Mouse (Mus musculus): Measurements from ENCODE around the gene Gm20388. TPM values are rescaled to one million over a fixed set of nuclear protein-coding genes. Genes with fewer than 3 reads are reported as not detected.
A peak's percentile ranks its signal among the peaks of the same experiment; 100 is the strongest.

The Gm20388 gene
- polyA plus RNA-seq, 1 experiment from 2014 or later = 3.6 TPM

DNA sequence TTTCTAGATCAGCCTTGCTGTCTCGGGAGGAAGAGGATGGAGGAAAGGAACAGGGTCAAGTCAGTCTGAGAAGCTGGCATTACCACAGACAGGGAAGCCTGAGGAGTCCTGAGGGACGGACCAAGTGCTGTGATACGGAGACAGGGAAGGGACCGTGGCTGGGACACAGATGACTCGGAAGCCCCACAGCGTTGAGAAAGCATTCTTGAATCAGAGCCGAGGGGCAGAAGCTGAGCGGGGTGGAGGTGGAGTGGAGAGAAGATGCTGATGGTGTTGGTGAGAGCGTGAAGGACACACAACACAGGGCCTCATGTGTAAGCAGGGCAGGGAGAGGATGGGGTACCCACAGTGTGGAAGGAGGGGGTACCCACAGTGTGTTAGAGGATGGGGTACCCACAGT, 2384.7 kb downstream of the Gm20388 start:
- Histone ChIP-seq H3K4me3 (no peak overlapping the region), H3K36me3 (replicated peaks) (no peaks in the 10 kb centered on the region), H3K9me3 (no peaks in the 10 kb centered on the region), H3K4me1 (peaks cover 91% of the 10 kb centered on the region), H3K27ac (replicated peaks) (no peak overlapping the region), H3K27me3 (replicated peaks; ENCODE audit: low read depth, poor library complexity, severe bottlenecking) (peaks cover 19% of the 10 kb centered on the region; the same call in 1 of the 2 replicates)
- 69% methylated on average over 9 of the region's 9 CpGs for WGBS
- DNase-seq (ENCODE audit: low spot score) = no peak

DNA sequence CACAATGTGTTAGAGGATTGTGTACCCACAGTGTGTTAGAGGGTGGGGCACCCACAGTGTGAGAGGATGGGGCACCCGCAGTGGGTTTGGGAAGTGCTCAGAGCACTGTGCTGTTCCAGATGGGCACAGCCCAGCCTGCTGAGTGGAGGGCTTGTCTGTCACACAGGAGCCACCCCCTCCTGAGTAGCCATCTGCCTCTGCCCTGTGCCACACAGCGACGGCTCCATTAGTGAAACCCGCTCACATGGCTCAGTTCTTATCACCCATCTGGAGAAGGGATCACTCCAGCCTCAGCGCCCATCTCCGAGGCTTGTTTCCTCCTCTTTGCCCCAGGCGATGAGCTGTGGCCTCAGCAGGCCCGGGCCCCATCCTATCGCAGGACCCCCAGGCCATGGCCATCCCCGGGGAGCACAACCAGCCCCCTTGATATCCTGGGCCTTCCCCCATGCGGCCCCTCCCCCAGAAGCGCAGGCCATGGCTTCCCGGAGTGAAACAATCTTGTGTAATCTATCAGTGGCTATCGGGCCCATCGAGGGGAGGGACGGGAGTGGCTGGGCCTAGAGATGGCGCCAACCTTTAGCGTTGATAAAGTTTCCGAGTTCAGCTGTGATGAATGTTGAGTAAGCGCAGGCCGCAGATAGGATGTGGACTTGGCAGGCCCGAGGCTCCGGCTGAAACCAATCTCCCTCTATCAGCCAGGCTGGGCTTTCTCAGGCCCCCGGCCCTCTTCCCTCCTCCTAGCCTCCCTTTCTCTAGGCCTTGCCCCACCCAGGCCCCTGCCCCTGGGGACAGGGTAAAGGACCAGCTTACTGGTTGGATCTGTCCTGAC, 2385.7 kb downstream of the Gm20388 start:
- peak; percentile 34 for DNase-seq (ENCODE audit: low spot score)
- H3K27ac ChIP-seq (replicated peaks) = peak overlapping the region; percentile 41
- H3K36me3 ChIP-seq (replicated peaks) = no peaks in the 10 kb centered on the region
- H3K4me1 ChIP-seq = peaks cover 83% of the 10 kb centered on the region
- H3K9me3 ChIP-seq = no peaks in the 10 kb centered on the region
- WGBS = 38% methylated on average over 24 of the region's 24 CpGs
- peak overlapping the region; percentile 25; the same call in 1 of the 2 replicates for H3K4me3 ChIP-seq
- H3K27me3 ChIP-seq (replicated peaks; ENCODE audit: low read depth, poor library complexity, severe bottlenecking) = peaks cover 14% of the 10 kb centered on the region; the same call in 1 of the 2 replicates

DNA sequence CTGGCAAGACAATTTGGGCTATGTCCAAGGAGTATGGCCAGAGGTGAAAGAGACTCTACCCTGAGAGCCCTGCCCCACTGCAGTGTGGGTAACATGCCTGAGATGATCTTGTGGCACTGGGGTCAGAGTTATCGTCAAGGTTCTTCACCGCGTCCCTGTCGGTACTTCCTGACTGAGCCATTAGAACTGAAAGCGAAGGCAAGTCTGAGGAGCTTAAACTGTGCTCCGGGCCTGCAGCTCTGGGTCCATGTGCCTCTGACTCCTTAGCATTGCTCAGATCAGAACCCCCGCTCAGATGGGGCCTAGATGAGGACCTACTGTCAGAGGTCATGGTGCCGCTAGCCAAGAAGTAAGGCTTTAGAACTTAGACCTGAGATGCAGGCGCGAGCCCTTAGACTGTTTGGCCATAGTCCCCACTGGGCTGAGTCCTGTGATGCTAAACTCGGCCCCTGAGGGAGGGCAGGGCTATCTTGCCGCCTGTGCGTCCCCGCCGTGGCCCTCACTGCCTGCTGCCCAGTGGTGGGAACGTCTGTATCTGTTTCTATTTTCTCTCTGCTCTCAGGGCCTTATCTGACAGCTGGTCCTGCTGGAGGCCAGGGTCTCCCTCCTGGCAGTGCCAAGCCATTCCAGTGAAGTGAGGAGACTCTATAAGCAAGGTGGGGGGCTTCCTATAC, 2389.1 kb downstream of the Gm20388 start:
- H3K27ac ChIP-seq (replicated peaks) = no peak overlapping the region
- peaks cover 83% of the 10 kb centered on the region for H3K4me1 ChIP-seq
- no peak for DNase-seq (ENCODE audit: low spot score)
- H3K27me3 ChIP-seq (replicated peaks; ENCODE audit: low read depth, poor library complexity, severe bottlenecking) = peaks cover 14% of the 10 kb centered on the region
- WGBS = 69% methylated on average over 16 of the region's 16 CpGs
- H3K4me3 ChIP-seq = no peak overlapping the region
- H3K36me3 ChIP-seq (replicated peaks) = no peaks in the 10 kb centered on the region
- no peaks in the 10 kb centered on the region for H3K9me3 ChIP-seq

DNA sequence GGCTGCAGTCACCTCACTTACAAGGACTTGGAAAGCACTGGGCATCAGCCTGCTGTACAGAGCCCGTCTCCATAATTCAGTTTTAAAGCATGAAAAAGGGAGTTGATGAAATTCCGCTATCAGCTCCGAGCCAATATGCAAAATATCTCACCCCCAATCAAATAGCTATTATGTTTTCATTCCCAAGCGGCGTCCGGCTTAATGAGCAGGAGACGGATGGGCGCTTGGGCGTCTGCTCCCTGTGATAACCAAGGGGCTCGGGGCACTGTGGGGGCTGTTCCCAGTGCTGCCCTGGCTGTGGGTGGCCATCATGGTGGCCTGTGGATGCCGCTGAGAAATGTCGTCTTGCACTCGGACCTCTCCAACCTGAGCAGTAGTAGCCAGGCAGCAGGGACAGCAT, 2390.4 kb downstream of the Gm20388 start:
- DNase-seq (ENCODE audit: low spot score) = no peak
- Histone ChIP-seq H3K27me3 (replicated peaks; ENCODE audit: low read depth, poor library complexity, severe bottlenecking) (peaks cover 7% of the 10 kb centered on the region), H3K4me1 (peaks cover 75% of the 10 kb centered on the region), H3K36me3 (replicated peaks) (no peaks in the 10 kb centered on the region; the same call in 1 of the 2 replicates), H3K4me3 (no peak overlapping the region), H3K27ac (replicated peaks) (no peak overlapping the region), H3K9me3 (no peaks in the 10 kb centered on the region)
- WGBS = 91% methylated on average over 13 of the region's 13 CpGs

DNA sequence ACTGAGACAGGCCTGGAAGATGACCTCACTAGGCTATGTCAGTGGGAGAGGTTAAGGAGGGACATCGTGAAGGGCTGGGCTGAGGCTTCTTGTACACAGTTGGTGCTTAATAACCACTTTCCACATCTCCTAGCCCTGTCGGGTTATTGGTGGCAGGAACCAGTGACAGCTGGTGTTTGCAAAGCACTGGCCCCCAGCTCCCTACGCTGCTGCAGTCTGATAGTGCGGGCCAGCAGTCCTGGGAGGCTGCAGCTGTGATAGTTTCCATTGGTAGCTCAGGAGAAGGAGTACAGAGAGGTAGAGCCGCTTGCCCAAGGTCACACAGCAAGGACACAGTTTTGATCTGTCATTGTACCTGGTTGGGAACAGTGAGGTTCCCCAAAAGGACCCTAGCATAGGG, 2391.2 kb downstream of the Gm20388 start:
- peaks cover 67% of the 10 kb centered on the region for H3K4me1 ChIP-seq
- H3K27me3 ChIP-seq (replicated peaks; ENCODE audit: low read depth, poor library complexity, severe bottlenecking) = peaks cover 3% of the 10 kb centered on the region; the same call in 1 of the 2 replicates
- 85% methylated on average over 5 of the region's 5 CpGs for WGBS
- no peaks in the 10 kb centered on the region for H3K9me3 ChIP-seq
- no peak for DNase-seq (ENCODE audit: low spot score)
- no peaks in the 10 kb centered on the region; the same call in 1 of the 2 replicates for H3K36me3 ChIP-seq (replicated peaks)
- H3K27ac ChIP-seq (replicated peaks) = 0 out of 2 replicates have a peak overlapping the region, but pooled peaks have one; percentile 10
- H3K4me3 ChIP-seq = no peak overlapping the region

DNA sequence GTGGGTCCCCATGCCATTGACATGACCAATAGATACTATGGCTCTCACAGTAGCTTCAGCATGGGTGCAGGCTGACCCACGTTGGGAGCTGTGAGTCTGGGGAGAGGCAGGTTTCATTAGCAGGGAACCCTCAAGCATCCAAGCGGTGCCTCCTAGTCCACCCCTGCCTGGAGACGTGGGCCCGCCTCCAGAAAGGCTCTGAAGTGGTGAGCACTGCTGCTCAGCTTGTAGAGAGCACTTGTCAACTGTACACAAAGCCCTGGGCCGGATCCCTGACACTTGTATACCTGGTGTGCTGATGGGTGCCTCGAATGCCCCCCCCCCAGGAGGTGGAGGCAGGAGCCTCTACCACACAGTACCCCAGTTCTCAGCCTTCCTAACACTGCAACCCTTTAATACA, 2392.8 kb downstream of the Gm20388 start:
- Histone ChIP-seq H3K9me3 (no peaks in the 10 kb centered on the region), H3K4me3 (no peak overlapping the region), H3K27ac (replicated peaks) (no peak overlapping the region), H3K4me1 (peaks cover 51% of the 10 kb centered on the region), H3K36me3 (replicated peaks) (peaks cover 12% of the 10 kb centered on the region), H3K27me3 (replicated peaks; ENCODE audit: low read depth, poor library complexity, severe bottlenecking) (no peaks in the 10 kb centered on the region; the same call in 1 of the 2 replicates)
- WGBS = 71% methylated on average over 6 of the region's 6 CpGs
- no peak for DNase-seq (ENCODE audit: low spot score)

DNA sequence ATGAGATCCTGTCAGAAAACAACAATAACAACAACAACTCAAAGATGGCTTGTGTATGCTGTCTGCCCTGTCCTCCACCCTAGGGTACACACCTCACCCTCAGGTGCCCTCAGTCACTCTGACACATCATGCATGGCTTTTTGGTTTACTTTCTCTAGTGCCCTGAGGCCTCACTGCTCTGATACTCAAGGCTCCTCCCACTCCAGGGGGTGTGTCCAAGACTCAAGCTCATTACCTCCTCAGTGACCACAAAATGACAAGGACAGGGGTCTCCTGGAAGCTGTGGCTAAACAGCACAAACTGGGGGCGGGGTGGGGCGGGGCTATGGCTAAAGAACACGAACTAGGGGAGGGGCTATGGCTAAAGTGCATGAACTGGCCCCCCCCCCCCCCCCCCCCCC, 2393.4 kb downstream of the Gm20388 start:
- peaks cover 45% of the 10 kb centered on the region for H3K4me1 ChIP-seq
- 18% methylated on average over 3 of the region's 3 CpGs for WGBS
- no peak overlapping the region for H3K4me3 ChIP-seq
- no peaks in the 10 kb centered on the region; the same call in 1 of the 2 replicates for H3K27me3 ChIP-seq (replicated peaks; ENCODE audit: low read depth, poor library complexity, severe bottlenecking)
- H3K9me3 ChIP-seq = no peaks in the 10 kb centered on the region
- DNase-seq (ENCODE audit: low spot score) = no peak
- H3K36me3 ChIP-seq (replicated peaks) = peaks cover 18% of the 10 kb centered on the region
- H3K27ac ChIP-seq (replicated peaks) = no peak overlapping the region

DNA sequence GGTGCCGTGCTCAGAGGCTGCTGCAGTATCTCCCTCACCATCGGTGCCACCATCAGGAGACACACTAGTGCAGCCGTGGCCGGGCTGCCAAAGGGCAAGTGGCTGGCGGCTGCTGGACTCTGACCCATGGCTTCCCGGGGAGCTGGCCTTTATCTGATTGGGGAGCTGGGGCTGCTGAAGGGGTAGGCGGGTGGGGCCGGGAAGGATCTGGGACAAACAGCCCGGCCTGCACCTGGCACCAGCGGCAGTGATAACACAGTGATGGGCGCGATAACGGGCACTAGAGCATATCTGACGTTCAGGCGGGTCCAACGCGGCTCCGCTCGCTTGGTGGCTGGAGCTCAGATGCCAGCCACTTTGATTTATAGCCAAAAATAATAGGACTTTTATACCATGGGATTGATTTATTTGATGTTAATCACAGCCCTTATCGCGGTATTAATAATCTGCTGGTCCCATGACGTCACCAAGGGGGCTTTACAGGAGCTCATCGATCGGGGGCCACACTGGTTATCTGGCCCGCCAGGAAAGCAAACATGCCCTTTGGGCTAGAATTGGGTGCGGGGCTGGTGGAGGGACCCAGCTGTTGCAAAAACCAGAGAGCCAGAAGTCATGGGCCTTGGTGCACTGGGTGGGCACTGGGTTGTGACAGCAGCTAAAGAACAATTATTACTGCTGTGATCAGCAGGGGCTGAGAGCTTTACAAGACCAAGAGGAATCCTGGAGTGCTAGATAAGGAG, 2396.2 kb downstream of the Gm20388 start:
- Histone ChIP-seq H3K4me3 (no peak overlapping the region), H3K4me1 (peaks cover 40% of the 10 kb centered on the region), H3K9me3 (no peaks in the 10 kb centered on the region), H3K27me3 (replicated peaks; ENCODE audit: low read depth, poor library complexity, severe bottlenecking) (no peaks in the 10 kb centered on the region; the same call in 1 of the 2 replicates), H3K27ac (replicated peaks) (no peak overlapping the region), H3K36me3 (replicated peaks) (peaks cover 20% of the 10 kb centered on the region)
- DNase-seq (ENCODE audit: low spot score) = no peak
- WGBS = 86% methylated on average over 26 of the region's 26 CpGs

DNA sequence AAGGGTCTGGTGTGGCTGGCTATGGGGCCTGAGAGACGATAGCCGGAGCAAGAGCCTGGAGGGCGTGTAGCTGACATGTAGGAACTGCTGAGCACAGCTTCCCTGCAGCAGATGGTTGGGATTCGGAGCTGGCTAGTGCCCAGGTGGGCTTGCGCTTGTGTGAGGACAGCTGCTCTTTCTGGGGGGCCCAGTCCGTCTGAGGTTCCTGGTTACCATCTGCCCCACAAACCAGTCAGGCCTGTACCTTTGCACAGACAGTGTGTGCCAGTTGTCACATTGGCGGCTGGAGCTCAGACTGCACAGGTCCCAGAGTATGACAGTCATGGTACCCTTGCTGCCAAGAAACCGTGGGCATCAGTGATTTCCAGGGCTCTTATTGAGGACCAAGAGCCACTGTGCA, 2397.2 kb downstream of the Gm20388 start:
- Histone ChIP-seq H3K27ac (replicated peaks) (peak overlapping the region; percentile 25; the same call in 1 of the 2 replicates), H3K27me3 (replicated peaks; ENCODE audit: low read depth, poor library complexity, severe bottlenecking) (no peaks in the 10 kb centered on the region; the same call in 1 of the 2 replicates), H3K4me1 (peaks cover 37% of the 10 kb centered on the region)

DNA sequence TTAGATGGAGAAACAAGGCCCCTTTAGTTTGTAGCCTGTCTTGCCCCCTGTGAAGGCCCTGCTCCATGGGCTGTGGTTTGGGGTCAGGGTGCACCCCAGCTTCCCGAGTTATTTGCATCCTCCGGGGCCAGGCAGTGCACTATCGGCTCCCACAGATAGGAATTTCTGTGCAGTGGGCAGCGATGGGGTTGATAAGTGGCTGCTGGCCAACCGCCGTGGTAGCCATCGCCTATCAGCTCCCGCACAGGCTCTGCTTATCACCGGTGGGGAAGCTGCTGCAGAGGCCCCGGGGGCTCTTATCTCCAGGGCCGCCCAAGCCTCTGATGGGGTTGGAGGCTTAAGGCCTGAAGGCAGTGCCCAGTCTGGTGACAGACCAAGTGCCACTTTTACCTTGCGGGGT, 2398.6 kb downstream of the Gm20388 start:
- H3K9me3 ChIP-seq = no peaks in the 10 kb centered on the region
- peaks cover 41% of the 10 kb centered on the region for H3K4me1 ChIP-seq
- 86% methylated on average over 12 of the region's 12 CpGs for WGBS
- peak overlapping the region; percentile 63; the same call in 1 of the 2 replicates for H3K27ac ChIP-seq (replicated peaks)
- peaks cover 21% of the 10 kb centered on the region for H3K36me3 ChIP-seq (replicated peaks)
- DNase-seq (ENCODE audit: low spot score) = no peak
- H3K27me3 ChIP-seq (replicated peaks; ENCODE audit: low read depth, poor library complexity, severe bottlenecking) = no peaks in the 10 kb centered on the region
- no peak overlapping the region for H3K4me3 ChIP-seq

More for the DNA sequence above, 2397.2 kb downstream of the Gm20388 start:
- H3K36me3 ChIP-seq (replicated peaks) = peaks cover 20% of the 10 kb centered on the region
- 83% methylated on average over 8 of the region's 8 CpGs for WGBS
- no peaks in the 10 kb centered on the region for H3K9me3 ChIP-seq
- no peak for DNase-seq (ENCODE audit: low spot score)
- no peak overlapping the region for H3K4me3 ChIP-seq

DNA sequence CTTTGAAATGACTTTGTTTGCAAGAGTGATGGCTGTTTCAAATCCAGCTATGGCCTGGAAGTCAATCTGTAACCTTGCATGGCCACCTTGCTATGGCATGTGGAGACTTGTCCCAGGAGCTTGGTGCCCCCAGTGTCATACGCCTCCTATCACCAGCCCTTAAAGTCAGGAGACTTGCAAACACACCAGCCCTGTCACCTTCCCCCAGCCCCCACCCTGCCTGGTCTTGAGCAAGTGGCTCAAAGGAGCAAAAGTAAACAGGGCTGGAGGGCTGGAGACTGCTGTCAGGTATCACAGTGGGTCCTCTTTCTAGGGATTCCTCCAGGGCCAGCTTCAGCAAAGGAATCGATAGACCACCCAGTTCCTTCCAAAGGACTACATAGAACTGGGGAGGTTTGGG, 2400.5 kb downstream of the Gm20388 start:
- Histone ChIP-seq H3K4me3 (no peak overlapping the region), H3K27me3 (replicated peaks; ENCODE audit: low read depth, poor library complexity, severe bottlenecking) (no peaks in the 10 kb centered on the region), H3K36me3 (replicated peaks) (peaks cover 29% of the 10 kb centered on the region), H3K4me1 (peaks cover 49% of the 10 kb centered on the region), H3K27ac (replicated peaks) (0 out of 2 replicates have a peak overlapping the region, but pooled peaks have one; percentile 27), H3K9me3 (no peaks in the 10 kb centered on the region)
- WGBS = 84% methylated on average over 2 of the region's 2 CpGs
- DNase-seq (ENCODE audit: low spot score) = no peak

DNA sequence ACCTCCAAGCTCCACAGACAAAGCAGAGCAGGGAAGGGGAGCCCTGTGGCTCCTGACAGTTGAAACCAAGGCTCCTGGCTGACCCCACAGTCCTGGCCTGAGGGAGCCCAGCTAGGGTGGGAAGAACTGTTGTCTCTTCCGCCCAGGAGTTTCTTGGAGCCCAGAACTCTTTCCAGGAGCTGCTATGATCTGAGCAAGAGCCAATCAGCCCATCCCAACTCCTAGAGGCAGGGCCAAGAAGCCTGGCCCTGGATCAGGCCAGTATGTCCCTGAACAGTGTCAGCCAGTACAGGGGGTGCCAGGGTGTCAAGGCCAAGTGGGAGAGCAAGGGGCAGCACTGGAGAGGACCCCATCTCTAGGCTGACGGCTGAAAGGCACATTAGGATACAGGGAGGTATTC, 2401.9 kb downstream of the Gm20388 start:
- Histone ChIP-seq H3K27me3 (replicated peaks; ENCODE audit: low read depth, poor library complexity, severe bottlenecking) (no peaks in the 10 kb centered on the region; the same call in 1 of the 2 replicates), H3K36me3 (replicated peaks) (peaks cover 27% of the 10 kb centered on the region), H3K4me3 (no peak overlapping the region), H3K4me1 (peaks cover 64% of the 10 kb centered on the region), H3K27ac (replicated peaks) (peak overlapping the region; percentile 62; the same call in 1 of the 2 replicates), H3K9me3 (no peaks in the 10 kb centered on the region)
- WGBS = 76% methylated on average over 2 of the region's 2 CpGs
- no peak for DNase-seq (ENCODE audit: low spot score)

Measured in embryonic facial prominence, embryonic 10.5 days (tissue).